Mouse (Mus musculus): ENCODE results near the gene Ip6k3. TPM values are rescaled to one million over a fixed set of nuclear protein-coding genes. Genes with fewer than 3 reads are reported as not detected.

The Ip6k3 gene
- total RNA-seq, 1 experiment from 2014 or later: 8.6 TPM

GRCm38 (mm10) chr17:27186068-27186467 is 18.5 kb upstream of the Ip6k3 start:
- no peak for ATAC-seq (replicated peaks; ENCODE audit: insufficient number of reproducible peaks, low FRiP score, low TSS enrichment, poor library complexity, severe bottlenecking)

- ATAC-seq (replicated peaks; ENCODE audit: insufficient number of reproducible peaks, low FRiP score, low TSS enrichment, poor library complexity, severe bottlenecking): no peak
Observed at GRCm38 (mm10) chr17:27183667-27184292, 16.2 kb upstream of the Ip6k3 start.

- no peak for ATAC-seq (replicated peaks; ENCODE audit: insufficient number of reproducible peaks, low FRiP score, low TSS enrichment, poor library complexity, severe bottlenecking)
Observed at GRCm38 (mm10) chr17:27182401-27182800, 14.8 kb upstream of the Ip6k3 start.

- ATAC-seq (replicated peaks; ENCODE audit: insufficient number of reproducible peaks, low FRiP score, low TSS enrichment, poor library complexity, severe bottlenecking): peak; percentile 74
Observed at GRCm38 (mm10) chr17:27181666-27182065, 14.1 kb upstream of the Ip6k3 start.

- ATAC-seq (replicated peaks; ENCODE audit: insufficient number of reproducible peaks, low FRiP score, low TSS enrichment, poor library complexity, severe bottlenecking): no peak
Observed at GRCm38 (mm10) chr17:27179681-27180280, 12.2 kb upstream of the Ip6k3 start.

GRCm38 (mm10) chr17:27178427-27179177 is 11.0 kb upstream of the Ip6k3 start:
- no peak for ATAC-seq (replicated peaks; ENCODE audit: insufficient number of reproducible peaks, low FRiP score, low TSS enrichment, poor library complexity, severe bottlenecking)

GRCm38 (mm10) chr17:27178019-27178418 is 10.4 kb upstream of the Ip6k3 start:
- ATAC-seq (replicated peaks; ENCODE audit: insufficient number of reproducible peaks, low FRiP score, low TSS enrichment, poor library complexity, severe bottlenecking): no peak

- no peak for ATAC-seq (replicated peaks; ENCODE audit: insufficient number of reproducible peaks, low FRiP score, low TSS enrichment, poor library complexity, severe bottlenecking)
Observed at GRCm38 (mm10) chr17:27176754-27177153, 9.2 kb upstream of the Ip6k3 start.

- ATAC-seq (replicated peaks; ENCODE audit: insufficient number of reproducible peaks, low FRiP score, low TSS enrichment, poor library complexity, severe bottlenecking): no peak
Observed at GRCm38 (mm10) chr17:27176287-27176686, 8.7 kb upstream of the Ip6k3 start.

- ATAC-seq (replicated peaks; ENCODE audit: insufficient number of reproducible peaks, low FRiP score, low TSS enrichment, poor library complexity, severe bottlenecking): no peak
Observed at GRCm38 (mm10) chr17:27175196-27175874, 7.7 kb upstream of the Ip6k3 start.

GRCm38 (mm10) chr17:27173715-27174114 is 6.1 kb upstream of the Ip6k3 start:
- ATAC-seq (replicated peaks; ENCODE audit: insufficient number of reproducible peaks, low FRiP score, low TSS enrichment, poor library complexity, severe bottlenecking): peak; percentile 86

GRCm38 (mm10) chr17:27172459-27172858 is 4.9 kb upstream of the Ip6k3 start:
- ATAC-seq (replicated peaks; ENCODE audit: insufficient number of reproducible peaks, low FRiP score, low TSS enrichment, poor library complexity, severe bottlenecking): no peak

GRCm38 (mm10) chr17:27171121-27171520 is 3.5 kb upstream of the Ip6k3 start:
- ATAC-seq (replicated peaks; ENCODE audit: insufficient number of reproducible peaks, low FRiP score, low TSS enrichment, poor library complexity, severe bottlenecking): no peak

- no peak for ATAC-seq (replicated peaks; ENCODE audit: insufficient number of reproducible peaks, low FRiP score, low TSS enrichment, poor library complexity, severe bottlenecking)
Observed at GRCm38 (mm10) chr17:27169952-27170695, 2.5 kb upstream of the Ip6k3 start.

- ATAC-seq (replicated peaks; ENCODE audit: insufficient number of reproducible peaks, low FRiP score, low TSS enrichment, poor library complexity, severe bottlenecking): no peak
Observed at GRCm38 (mm10) chr17:27168569-27168968, 974 bp upstream of the Ip6k3 start.

GRCm38 (mm10) chr17:27166901-27167300 is 694 bp downstream of the Ip6k3 start:
- no peak for ATAC-seq (replicated peaks; ENCODE audit: insufficient number of reproducible peaks, low FRiP score, low TSS enrichment, poor library complexity, severe bottlenecking)

- ATAC-seq (replicated peaks; ENCODE audit: insufficient number of reproducible peaks, low FRiP score, low TSS enrichment, poor library complexity, severe bottlenecking): peak; percentile 42; the same call in 1 of the 2 replicates
Observed at GRCm38 (mm10) chr17:27165054-27165773, 2.4 kb downstream of the Ip6k3 start.

- ATAC-seq (replicated peaks; ENCODE audit: insufficient number of reproducible peaks, low FRiP score, low TSS enrichment, poor library complexity, severe bottlenecking): no peak
Observed at GRCm38 (mm10) chr17:27160905-27161304, 6.7 kb downstream of the Ip6k3 start.

Measured in monocyte, adult 5-6 weeks (primary cell).